Mouse (Mus musculus) liver, embryonic 14.5 days (tissue): ENCODE results near the gene Uggt2. TPM values are rescaled to one million over a fixed set of nuclear protein-coding genes. Genes with fewer than 3 reads are reported as not detected.

Experiments
- ATAC-seq: fragments of 200-750 bp; cut with Nextera tagmentation; 2 replicates; pipeline ENCODE4 v1.8.0; 2017; ENCODE audit warnings: moderate number of reproducible peaks, mild to moderate bottlenecking, moderate library complexity; ENCODE audit not compliant: insufficient read depth
- DNase-seq, 3 experiments: peaks; one replicate each; pipeline ENCODE4 v3.0.0-alpha.2; 2012 to 2013; ENCODE audit warnings: low read depth in 3 of 3, low spot score in 3 of 3
- H3K27ac ChIP-seq: fragments of 300-500 bp; sonication (generic); 2 replicates; pipeline ENCODE4 v1.5.1; 2014; ENCODE audit warnings: moderate library complexity, mild to moderate bottlenecking, control low read depth, inconsistent platforms
- H3K27me3 ChIP-seq: fragments of 300-500 bp; sonication (generic); 2 replicates; pipeline ENCODE4 v1.6.1; 2014; ENCODE audit warnings: mild to moderate bottlenecking, low read length, moderate library complexity; ENCODE audit not compliant: control insufficient read depth, insufficient read depth
- H3K36me3 ChIP-seq: fragments of 300-500 bp; sonication (generic); replicated peaks from 2 replicates; pipeline ENCODE4 v1.6.1; 2014; ENCODE audit warnings: low read depth; ENCODE audit not compliant: control insufficient read depth, insufficient read depth
- H3K4me1 ChIP-seq, 2 experiments: fragments of 200-500 bp in 1 of 2; fragments of 300-500 bp in 1 of 2; sonication (generic) in 1 of 2; replicated peaks; 2 replicates each; pipeline ENCODE4 v1.6.1; 2012 to 2014; ENCODE audit warnings: antibody characterized with exemption in 1 of 2, inconsistent platforms in 1 of 2, low read length in 1 of 2; ENCODE audit not compliant: control insufficient read depth in 2 of 2, insufficient read depth in 2 of 2
- H3K4me2 ChIP-seq: fragments of 300-500 bp; sonication (generic); 2 replicates; pipeline ENCODE4 v1.6.1; 2014; ENCODE audit warnings: low read depth, mild to moderate bottlenecking, control low read depth, moderate library complexity
- H3K4me3 ChIP-seq, 2 experiments: fragments of 200-500 bp in 1 of 2; fragments of 300-500 bp in 1 of 2; sonication (generic) in 1 of 2; 2 replicates each; pipeline ENCODE4 v1.5.1; 2012 to 2014; ENCODE audit warnings: low read depth in 2 of 2, low read length in 2 of 2, mild to moderate bottlenecking in 2 of 2, control low read depth in 1 of 2, inconsistent platforms in 1 of 2, moderate library complexity in 1 of 2; ENCODE audit not compliant: insufficient read depth in 1 of 2
- H3K9ac ChIP-seq: fragments of 300-500 bp; sonication (generic); replicated peaks from 2 replicates; pipeline ENCODE4 v1.6.1; 2014; ENCODE audit warnings: mild to moderate bottlenecking, control low read depth, moderate library complexity
- H3K9me3 ChIP-seq: fragments of 300-500 bp; sonication (generic); 2 replicates; pipeline ENCODE4 v1.6.1; 2016; ENCODE audit warnings: low read length, mixed read lengths; ENCODE audit not compliant: control insufficient read depth
- CTCF ChIP-seq: IDR thresholded peaks from 2 replicates; pipeline ENCODE4 v1.5.1; 2016; ENCODE audit warnings: antibody characterized with exemption, low read depth, control low read depth
- EP300 ChIP-seq: IDR thresholded peaks from 2 replicates; pipeline ENCODE4 v1.6.1; 2016; ENCODE audit warnings: antibody characterized with exemption, low read depth
- WGBS: fragments of 180-500 bp; shearing (Covaris S2); extraction: QIAGEN DNeasy Blood & Tissue Kit; methylation state at CpG from one replicate; pipeline ENCODE4 v1.1.7; 2014; ENCODE audit not compliant: insufficient replicate concordance; 5-methylcytosine and 5-hydroxymethylcytosine counted together
- polyA plus RNA-seq, 2 experiments: library from polyadenylated mRNA; depleted of rRNA in 1 of 2; stranded (reverse) in 1 of 2; unstranded in 1 of 2; fragments of >200 nt; fragmentation: Nextera tagmentation in 1 of 2; extraction: Ambion mirVana in 1 of 2; gene quantifications; 2 replicates each; pipeline versions ENCODE4 v1.2.1 to v1.2.3; 2012 to 2014

Uggt2 gene
- polyA plus RNA-seq, 2 experiments = 1.3 to 1.6 TPM

GRCm38 (mm10) chr14:118936952-118937351, 162.3 kb downstream of the Uggt2 start:
- 33% methylated on average over 4 of the region's 4 CpGs for WGBS
- TF ChIP-seq CTCF = no peak
- no peak for TF ChIP-seq EP300
- Histone ChIP-seq H3K9me3 (no peaks in the 10 kb centered on the region), H3K27me3 (no peaks in the 10 kb centered on the region; the same call in 1 of the 2 replicates), H3K9ac (peak overlapping the region; percentile 69), H3K27ac (no peak overlapping the region), H3K4me2 (peak overlapping the region; percentile 85), H3K36me3 (no peaks in the 10 kb centered on the region), H3K4me1 (peaks cover 7 to 12% of the 10 kb centered on the region in 2 experiments), H3K4me3 (peak overlapping the region; percentile 64 to 94)
- DNase-seq (no peak), ATAC-seq (no peak)

DNA sequence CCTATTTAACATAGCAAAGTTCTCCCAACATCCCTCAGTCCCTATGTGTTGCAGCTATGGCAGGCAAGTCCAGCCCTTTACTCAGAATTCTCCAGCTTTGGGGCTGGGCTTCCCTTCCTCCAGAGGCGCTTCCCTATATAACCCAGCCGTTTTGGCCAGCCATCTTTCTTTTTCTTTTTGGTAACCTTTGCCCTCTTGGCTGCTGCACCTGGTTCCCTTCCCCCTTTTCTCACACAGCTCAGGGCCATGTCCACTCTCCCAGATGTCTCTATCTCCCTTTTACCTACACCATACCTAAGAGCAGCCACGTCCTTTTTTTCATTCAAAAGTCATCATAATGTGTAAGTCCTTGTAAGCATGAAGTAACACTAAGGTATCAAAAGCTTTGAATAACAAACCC, 163.0 kb downstream of the Uggt2 start:
- peak overlapping the region; percentile 85 for H3K4me2 ChIP-seq
- WGBS = 62% methylated on average over 3 of the region's 3 CpGs
- H3K27me3 ChIP-seq = no peaks in the 10 kb centered on the region; the same call in 1 of the 2 replicates
- H3K9ac ChIP-seq = no peak overlapping the region
- no peaks in the 10 kb centered on the region for H3K9me3 ChIP-seq
- H3K4me3 ChIP-seq = no peak overlapping the region
- DNase-seq (no peak), ATAC-seq (no peak)
- TF ChIP-seq EP300 (no peak), CTCF (no peak)
- no peaks in the 10 kb centered on the region for H3K36me3 ChIP-seq
- H3K4me1 ChIP-seq = peaks cover 7 to 10% of the 10 kb centered on the region in 2 experiments
- no peak overlapping the region for H3K27ac ChIP-seq

Other genes starting within 250 kb of the Uggt2 start
- 1.0 and 1.5 TPM in 2 replicates for gene Dzip1, start 174.0 kb downstream of the Uggt2 start, polyA plus RNA-seq (2012; rRNA removed)
- gene Dzip1, start 174.0 kb downstream of the Uggt2 start, polyA plus RNA-seq (2014; fragmentation: Nextera tagmentation; extraction: Ambion mirVana) = 1.4 and 1.9 TPM in 2 replicates
- gene Dnajc3, start 161.5 kb downstream of the Uggt2 start, polyA plus RNA-seq (2012; rRNA removed) = 8.0 and 12.7 TPM in 2 replicates
- gene Dnajc3, start 161.5 kb downstream of the Uggt2 start, polyA plus RNA-seq (2014; fragmentation: Nextera tagmentation; extraction: Ambion mirVana) = 28.3 and 29.7 TPM in 2 replicates
- gene Hs6st3, start 38.9 kb upstream of the Uggt2 start, polyA plus RNA-seq (2012; rRNA removed) = 0.02 TPM in 1 of 2 replicates, not detected in the other
- gene Hs6st3, start 38.9 kb upstream of the Uggt2 start, polyA plus RNA-seq (2014; fragmentation: Nextera tagmentation; extraction: Ambion mirVana) = not detected in 2 replicates